Mouse (Mus musculus): ENCODE data around the gene Bpifa1. TPM values are rescaled to one million over a fixed set of nuclear protein-coding genes. Genes with fewer than 3 reads are reported as not detected.

The Bpifa1 gene
- polyA plus RNA-seq (2014; fragmentation: Nextera tagmentation; extraction: Ambion mirVana) = not detected in 2 replicates

DNA sequence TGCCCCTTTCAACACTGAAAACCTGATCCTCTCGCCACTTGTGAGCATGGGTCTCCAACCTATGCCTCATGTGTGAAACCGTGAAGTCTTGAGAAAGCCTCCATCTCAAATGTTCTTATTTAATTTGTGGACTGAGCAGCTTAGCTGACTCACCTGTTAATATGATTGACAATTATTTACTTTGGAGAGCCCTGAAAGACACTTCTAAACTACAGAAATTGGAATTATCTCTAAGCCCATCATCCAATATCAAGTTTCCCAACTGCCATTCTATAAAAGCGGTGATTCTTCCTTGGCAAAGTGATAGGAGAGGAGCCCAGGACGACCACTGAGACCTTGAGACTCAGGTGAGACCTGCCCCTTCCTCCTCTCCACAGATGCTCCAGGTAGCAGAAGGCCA, at the start of gene Bpifa1:
Bpifa1 (plus strand) TSS at position 301 of the 400 bp plus-strand sequence.
- 72% methylated on average over 4 of the region's 4 CpGs for WGBS (ENCODE audit: insufficient replicate concordance)
- no peak within 1 kb of the TSS for H3K9ac ChIP-seq (ENCODE audit: low read depth, low read length)
- no peaks in the 10 kb centered on the region for H3K4me1 ChIP-seq (ENCODE audit: control insufficient read depth, insufficient read depth, low read length)
- ATAC-seq (replicated peaks; ENCODE audit: insufficient number of reproducible peaks, low FRiP score, low TSS enrichment) = no peak
- no peak within 1 kb of the TSS for H3K4me2 ChIP-seq
- H3K9me3 ChIP-seq (replicated peaks; ENCODE audit: control insufficient read depth, low read length) = no peaks in the 10 kb centered on the region
- no peaks in the 10 kb centered on the region for H3K36me3 ChIP-seq (ENCODE audit: control insufficient read depth, insufficient read depth, low read length)
- H3K4me3 ChIP-seq (ENCODE audit: low read depth, low read length) = no peak within 1 kb of the TSS
- no peak within 1 kb of the TSS for H3K27ac ChIP-seq (ENCODE audit: low read depth, low read length)
- H3K27me3 ChIP-seq (ENCODE audit: control insufficient read depth, insufficient read depth, low read length) = no peaks in the 10 kb centered on the region; the same call in 1 of the 2 replicates

DNA sequence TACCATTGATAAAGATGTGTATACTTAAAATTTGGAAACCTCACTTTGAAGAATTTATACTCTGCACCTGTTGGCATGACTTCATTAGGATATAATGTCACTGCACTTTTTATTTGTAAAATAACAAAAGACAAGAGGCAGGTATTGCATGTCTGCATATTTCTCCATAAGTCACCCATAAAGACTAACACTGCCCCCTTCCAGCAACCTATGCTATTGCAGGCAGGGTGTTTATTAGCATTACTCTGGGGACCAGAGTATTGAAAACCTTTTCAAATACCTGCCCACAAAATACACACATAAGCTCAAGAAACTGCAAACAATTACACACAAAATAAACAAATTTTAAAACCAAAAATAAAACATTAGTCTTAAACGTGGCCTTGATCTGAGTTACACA, 44.9 kb upstream of the Bpifa1 start:
- Histone ChIP-seq H3K4me3 (ENCODE audit: low read depth, low read length) (no peak overlapping the region), H3K9me3 (replicated peaks; ENCODE audit: control insufficient read depth, low read length) (no peaks in the 10 kb centered on the region), H3K27ac (ENCODE audit: low read depth, low read length) (no peak overlapping the region), H3K27me3 (ENCODE audit: control insufficient read depth, insufficient read depth, low read length) (no peaks in the 10 kb centered on the region), H3K36me3 (ENCODE audit: control insufficient read depth, insufficient read depth, low read length) (no peaks in the 10 kb centered on the region), H3K4me1 (ENCODE audit: control insufficient read depth, insufficient read depth, low read length) (no peaks in the 10 kb centered on the region), H3K4me2 (no peak overlapping the region), H3K9ac (ENCODE audit: low read depth, low read length) (no peak overlapping the region)
- WGBS (ENCODE audit: insufficient replicate concordance) = 30% methylated on average over 1 of the region's 1 CpGs
- no peak for ATAC-seq (replicated peaks; ENCODE audit: insufficient number of reproducible peaks, low FRiP score, low TSS enrichment)

DNA sequence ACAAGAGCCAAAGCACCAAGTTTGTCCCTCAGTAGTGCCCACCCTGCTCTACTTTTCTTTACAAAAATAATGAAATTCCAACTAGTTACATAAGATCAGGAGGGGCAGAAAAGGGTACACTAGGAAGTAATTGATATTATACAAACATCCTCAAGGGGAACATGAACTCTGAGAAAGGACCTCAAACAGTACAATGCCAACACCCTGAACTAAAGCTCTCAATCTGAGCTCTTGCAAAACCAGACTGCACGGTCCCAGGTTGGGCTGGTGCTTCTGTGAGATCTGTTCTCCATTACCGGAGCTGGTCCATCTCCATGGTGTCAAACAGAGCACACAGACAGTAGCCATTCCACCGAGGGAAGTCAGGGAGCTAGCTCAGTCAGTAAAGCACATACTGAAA, 25.3 kb upstream of the Bpifa1 start:
- no peaks in the 10 kb centered on the region for H3K9me3 ChIP-seq (replicated peaks; ENCODE audit: control insufficient read depth, low read length)
- no peak overlapping the region for H3K9ac ChIP-seq (ENCODE audit: low read depth, low read length)
- 70% methylated on average over 3 of the region's 3 CpGs for WGBS (ENCODE audit: insufficient replicate concordance)
- no peaks in the 10 kb centered on the region for H3K36me3 ChIP-seq (ENCODE audit: control insufficient read depth, insufficient read depth, low read length)
- H3K27me3 ChIP-seq (ENCODE audit: control insufficient read depth, insufficient read depth, low read length) = no peaks in the 10 kb centered on the region
- no peak overlapping the region for H3K4me2 ChIP-seq
- no peak overlapping the region for H3K4me3 ChIP-seq (ENCODE audit: low read depth, low read length)
- ATAC-seq (replicated peaks; ENCODE audit: insufficient number of reproducible peaks, low FRiP score, low TSS enrichment) = no peak
- H3K27ac ChIP-seq (ENCODE audit: low read depth, low read length) = no peak overlapping the region
- no peaks in the 10 kb centered on the region for H3K4me1 ChIP-seq (ENCODE audit: control insufficient read depth, insufficient read depth, low read length)

DNA sequence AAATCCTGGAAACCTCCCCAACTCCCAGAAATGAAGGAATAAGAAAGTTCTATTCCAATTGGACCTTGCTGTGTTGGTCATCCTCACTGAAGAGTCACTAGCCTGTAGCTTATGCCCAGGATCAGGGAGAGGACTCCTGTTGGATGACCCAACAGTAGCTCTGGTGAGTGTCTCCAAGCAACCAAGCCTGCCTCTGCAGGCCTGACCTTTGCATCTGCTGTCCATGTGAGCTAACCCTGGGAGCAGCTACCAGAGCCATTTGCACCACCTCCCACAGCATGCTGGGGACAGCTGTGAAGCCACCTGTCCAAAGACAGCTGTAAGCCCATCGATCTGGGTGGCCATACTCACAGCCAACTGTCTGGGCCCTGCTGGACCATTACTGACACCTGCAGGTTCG, 12.6 kb upstream of the Bpifa1 start, which contains the start of gene Bpifa3:
Bpifa3 (plus strand) TSS at position 217 of the 400 bp plus-strand sequence.
- ATAC-seq (replicated peaks; ENCODE audit: insufficient number of reproducible peaks, low FRiP score, low TSS enrichment) = no peak
- no peak within 1 kb of the TSS for H3K27ac ChIP-seq (ENCODE audit: low read depth, low read length)
- H3K9ac ChIP-seq (ENCODE audit: low read depth, low read length) = no peak within 1 kb of the TSS
- no peak within 1 kb of the TSS for H3K4me3 ChIP-seq (ENCODE audit: low read depth, low read length)
- no peaks in the 10 kb centered on the region for H3K4me1 ChIP-seq (ENCODE audit: control insufficient read depth, insufficient read depth, low read length)
- H3K4me2 ChIP-seq = no peak within 1 kb of the TSS
- 63% methylated on average over 2 of the region's 2 CpGs for WGBS (ENCODE audit: insufficient replicate concordance)
- no peaks in the 10 kb centered on the region for H3K27me3 ChIP-seq (ENCODE audit: control insufficient read depth, insufficient read depth, low read length)
- H3K9me3 ChIP-seq (replicated peaks; ENCODE audit: control insufficient read depth, low read length) = no peaks in the 10 kb centered on the region
- H3K36me3 ChIP-seq (ENCODE audit: control insufficient read depth, insufficient read depth, low read length) = no peaks in the 10 kb centered on the region

DNA sequence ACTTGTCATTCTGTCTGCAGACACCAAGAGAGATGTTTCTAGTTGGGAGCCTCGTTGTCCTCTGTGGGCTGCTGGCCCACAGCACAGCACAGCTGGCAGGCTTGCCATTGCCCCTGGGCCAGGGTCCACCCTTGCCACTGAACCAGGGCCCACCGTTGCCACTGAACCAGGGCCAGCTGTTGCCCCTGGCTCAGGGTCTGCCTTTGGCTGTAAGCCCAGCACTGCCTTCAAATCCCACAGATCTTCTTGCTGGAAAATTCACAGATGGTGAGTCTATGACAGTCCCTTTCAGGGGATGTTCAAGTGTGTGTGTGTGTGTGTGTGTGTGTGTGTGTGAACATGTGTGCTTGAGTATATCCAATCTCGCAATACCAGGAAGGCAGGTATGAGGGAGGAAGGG, 1.1 kb downstream of the Bpifa1 start:
- no peaks in the 10 kb centered on the region for H3K9me3 ChIP-seq (replicated peaks; ENCODE audit: control insufficient read depth, low read length)
- no peaks in the 10 kb centered on the region for H3K36me3 ChIP-seq (ENCODE audit: control insufficient read depth, insufficient read depth, low read length)
- no peak for ATAC-seq (replicated peaks; ENCODE audit: insufficient number of reproducible peaks, low FRiP score, low TSS enrichment)
- H3K4me3 ChIP-seq (ENCODE audit: low read depth, low read length) = no peak overlapping the region
- no peak overlapping the region for H3K4me2 ChIP-seq
- no peak overlapping the region for H3K27ac ChIP-seq (ENCODE audit: low read depth, low read length)
- no peaks in the 10 kb centered on the region; the same call in 1 of the 2 replicates for H3K27me3 ChIP-seq (ENCODE audit: control insufficient read depth, insufficient read depth, low read length)
- WGBS (ENCODE audit: insufficient replicate concordance) = 74% methylated on average over 3 of the region's 3 CpGs
- H3K4me1 ChIP-seq (ENCODE audit: control insufficient read depth, insufficient read depth, low read length) = no peaks in the 10 kb centered on the region
- no peak overlapping the region for H3K9ac ChIP-seq (ENCODE audit: low read depth, low read length)

GRCm38 (mm10) chr2:154147496-154147895, 4.8 kb downstream of the Bpifa1 start:
- 70% methylated on average over 4 of the region's 4 CpGs for WGBS (ENCODE audit: insufficient replicate concordance)
- no peak overlapping the region for H3K9ac ChIP-seq (ENCODE audit: low read depth, low read length)

GRCm38 (mm10) chr2:154158433-154158832, 15.8 kb downstream of the Bpifa1 start:
- no peak overlapping the region for H3K27ac ChIP-seq (ENCODE audit: low read depth, low read length)
- no peaks in the 10 kb centered on the region for H3K4me1 ChIP-seq (ENCODE audit: control insufficient read depth, insufficient read depth, low read length)
- no peak overlapping the region for H3K4me2 ChIP-seq
- ATAC-seq (replicated peaks; ENCODE audit: insufficient number of reproducible peaks, low FRiP score, low TSS enrichment) = no peak
- H3K36me3 ChIP-seq (ENCODE audit: control insufficient read depth, insufficient read depth, low read length) = no peaks in the 10 kb centered on the region
- no peaks in the 10 kb centered on the region; the same call in 1 of the 2 replicates for H3K9me3 ChIP-seq (replicated peaks; ENCODE audit: control insufficient read depth, low read length)
- WGBS (ENCODE audit: insufficient replicate concordance) = 38% methylated on average over 3 of the region's 3 CpGs
- no peaks in the 10 kb centered on the region for H3K27me3 ChIP-seq (ENCODE audit: control insufficient read depth, insufficient read depth, low read length)
- no peak overlapping the region for H3K9ac ChIP-seq (ENCODE audit: low read depth, low read length)
- no peak overlapping the region for H3K4me3 ChIP-seq (ENCODE audit: low read depth, low read length)

More at GRCm38 (mm10) chr2:154147496-154147895, 4.8 kb downstream of the Bpifa1 start:
- Histone ChIP-seq H3K4me1 (ENCODE audit: control insufficient read depth, insufficient read depth, low read length) (no peaks in the 10 kb centered on the region), H3K36me3 (ENCODE audit: control insufficient read depth, insufficient read depth, low read length) (no peaks in the 10 kb centered on the region), H3K4me2 (no peak overlapping the region), H3K9me3 (replicated peaks; ENCODE audit: control insufficient read depth, low read length) (no peaks in the 10 kb centered on the region), H3K27me3 (ENCODE audit: control insufficient read depth, insufficient read depth, low read length) (no peaks in the 10 kb centered on the region), H3K27ac (ENCODE audit: low read depth, low read length) (no peak overlapping the region), H3K4me3 (ENCODE audit: low read depth, low read length) (no peak overlapping the region)
- no peak for ATAC-seq (replicated peaks; ENCODE audit: insufficient number of reproducible peaks, low FRiP score, low TSS enrichment)

- H3K27me3 ChIP-seq (ENCODE audit: control insufficient read depth, insufficient read depth, low read length) = no peaks in the 10 kb centered on the region
- ATAC-seq (replicated peaks; ENCODE audit: insufficient number of reproducible peaks, low FRiP score, low TSS enrichment) = no peak
- H3K36me3 ChIP-seq (ENCODE audit: control insufficient read depth, insufficient read depth, low read length) = no peaks in the 10 kb centered on the region
- no peak within 1 kb of the TSS for H3K9ac ChIP-seq (ENCODE audit: low read depth, low read length)
- H3K4me2 ChIP-seq = no peak within 1 kb of the TSS
- H3K4me3 ChIP-seq (ENCODE audit: low read depth, low read length) = no peak within 1 kb of the TSS
- H3K4me1 ChIP-seq (ENCODE audit: control insufficient read depth, insufficient read depth, low read length) = no peaks in the 10 kb centered on the region
- no peaks in the 10 kb centered on the region; the same call in 1 of the 2 replicates for H3K9me3 ChIP-seq (replicated peaks; ENCODE audit: control insufficient read depth, low read length)
- no peak within 1 kb of the TSS for H3K27ac ChIP-seq (ENCODE audit: low read depth, low read length)
- WGBS (ENCODE audit: insufficient replicate concordance) = 69% methylated on average over 8 of the region's 8 CpGs
These were observed 19.6 kb downstream of the Bpifa1 start, which contains the start of gene Bpifa5 for GRCm38 (mm10) chr2:154162307-154162706. Bpifa5 (plus strand) TSS chr2:154162607.

DNA sequence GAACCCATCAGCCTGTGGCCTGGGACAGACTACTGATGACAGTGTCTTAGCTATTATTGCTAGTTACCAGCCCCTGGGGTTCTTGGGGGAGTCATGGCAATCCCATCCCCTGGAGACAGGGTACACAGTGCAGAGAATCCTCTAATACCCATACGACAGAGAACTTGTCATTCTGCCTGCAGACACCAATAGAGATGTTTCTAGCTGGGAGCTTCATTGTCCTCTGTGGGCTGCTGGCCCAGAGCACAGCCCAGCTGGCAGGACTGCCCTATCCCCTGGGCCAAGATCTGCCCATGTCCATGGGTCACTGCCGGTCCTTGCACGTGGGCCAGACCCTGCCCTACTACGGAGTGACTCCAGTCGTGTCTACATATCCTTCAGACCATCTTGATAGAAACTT, 20.6 kb downstream of the Bpifa1 start:
- H3K4me3 ChIP-seq (ENCODE audit: low read depth, low read length) = no peak overlapping the region
- WGBS (ENCODE audit: insufficient replicate concordance) = 86% methylated on average over 5 of the region's 5 CpGs
- no peak overlapping the region for H3K4me2 ChIP-seq
- no peaks in the 10 kb centered on the region for H3K36me3 ChIP-seq (ENCODE audit: control insufficient read depth, insufficient read depth, low read length)
- no peak overlapping the region for H3K27ac ChIP-seq (ENCODE audit: low read depth, low read length)
- ATAC-seq (replicated peaks; ENCODE audit: insufficient number of reproducible peaks, low FRiP score, low TSS enrichment) = 0 out of 2 replicates have a peak, but pooled peaks have one; percentile 10
- no peak overlapping the region for H3K9ac ChIP-seq (ENCODE audit: low read depth, low read length)
- H3K27me3 ChIP-seq (ENCODE audit: control insufficient read depth, insufficient read depth, low read length) = no peaks in the 10 kb centered on the region
- H3K9me3 ChIP-seq (replicated peaks; ENCODE audit: control insufficient read depth, low read length) = no peaks in the 10 kb centered on the region; the same call in 1 of the 2 replicates
- H3K4me1 ChIP-seq (ENCODE audit: control insufficient read depth, insufficient read depth, low read length) = no peaks in the 10 kb centered on the region

Measured in heart, embryonic 11.5 days (tissue).